Mouse (Mus musculus) CD4-positive, CD25-positive, alpha-beta regulatory T cell, adult 4 months (primary cell): ENCODE measurements around the gene Pkd1l2. TPM values are rescaled to one million over a fixed set of nuclear protein-coding genes. Genes with fewer than 3 reads are reported as not detected.

Experiments used
- ATAC-seq: one replicate; pipeline ENCODE4 v1.8.0; 2017
- polyA plus RNA-seq, 2 experiments: library from polyadenylated mRNA; unstranded; fragments of 100-300 nt; shearing (Covaris generic); gene quantifications; one replicate each; pipeline ENCODE4 v1.2.1; 2017

The Pkd1l2 gene
- polyA plus RNA-seq, 2 experiments from 2014 or later, result not detected

GRCm38 (mm10) chr8:116952428-116952827 lies 129.8 kb downstream of the Pkd1l2 start:
- peak; percentile 97 for ATAC-seq

- ATAC-seq, result no peak
Measured at GRCm38 (mm10) chr8:116951778-116952177, 130.5 kb downstream of the Pkd1l2 start.

- ATAC-seq, result no peak
Measured at GRCm38 (mm10) chr8:116951369-116951768, 130.9 kb downstream of the Pkd1l2 start.

GRCm38 (mm10) chr8:116947589-116947988 lies 134.7 kb downstream of the Pkd1l2 start:
- ATAC-seq, result no peak

- ATAC-seq, result no peak
Measured at GRCm38 (mm10) chr8:116946851-116947250, 135.4 kb downstream of the Pkd1l2 start.

- ATAC-seq, result peak; percentile 63
Measured at GRCm38 (mm10) chr8:116946268-116946838, 135.9 kb downstream of the Pkd1l2 start.

Other genes starting within 250 kb of the Pkd1l2 start
- 10 to 100 TPM; 36.3 to 38.5 TPM for gene Cmc2, start 161.0 kb downstream of the Pkd1l2 start, polyA plus RNA-seq
- gene Cenpn, start 160.7 kb downstream of the Pkd1l2 start, polyA plus RNA-seq, result 1 to 10 TPM; 2.9 to 8.8 TPM
- gene Atmin, start 139.1 kb downstream of the Pkd1l2 start, polyA plus RNA-seq, result 1 to 10 TPM; 6.4 TPM
- not detected for gene 1700030J22Rik, start 103.5 kb downstream of the Pkd1l2 start, polyA plus RNA-seq
- gene Gcsh, start 88.9 kb downstream of the Pkd1l2 start, polyA plus RNA-seq, result 10 to 100 TPM; 23.1 to 28.6 TPM
- not detected for gene Bco1, start 13.4 kb upstream of the Pkd1l2 start, polyA plus RNA-seq
- gene Gan, start 75.7 kb upstream of the Pkd1l2 start, polyA plus RNA-seq, result 1 to 10 TPM; 2.0 to 2.1 TPM
- 10 to 100 TPM; 28.6 to 31.0 TPM for gene Cmip, start 174.6 kb upstream of the Pkd1l2 start, polyA plus RNA-seq